Mouse (Mus musculus) E14TG2a.4 (cell line): Measurements from ENCODE around the gene Folh1.

ENCODE experiments used
- CTCF ChIP-seq: conservative IDR thresholded peaks from 2 replicates; pipeline ENCODE4 v1.5.1; 2014; ENCODE audit warnings: low read length
- NANOG ChIP-seq: IDR thresholded peaks from 2 replicates; pipeline ENCODE4 v1.6.1; 2014; ENCODE audit warnings: borderline replicate concordance, low read length, mixed read lengths

GRCm38 (mm10) chr7:86760751-86761150 is 15.0 kb downstream of the Folh1 start:
- TF ChIP-seq NANOG (no peak), CTCF (no peak)
